In the genomic region with DNA sequence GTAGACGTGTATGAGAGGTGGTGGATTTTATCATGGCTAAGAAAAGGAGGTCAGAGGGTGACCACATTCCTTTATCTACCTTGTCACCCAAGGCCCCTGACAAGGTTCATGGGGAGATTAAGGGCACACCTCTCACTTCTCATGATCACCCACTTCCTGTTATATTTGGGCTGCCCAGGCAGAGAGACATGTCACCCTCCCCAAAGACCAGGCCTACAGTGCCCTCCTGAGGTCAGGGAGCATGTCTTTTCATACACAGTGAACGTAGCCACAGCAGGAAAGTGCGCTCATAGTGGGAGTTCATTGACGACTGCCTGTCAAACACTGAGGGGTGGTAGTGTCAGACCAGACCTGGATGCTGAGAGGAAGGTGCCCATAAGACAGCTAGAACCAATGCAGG, we compare ENCODE assay signal across 8 mouse cellular contexts.
DNase-seq lines count a peak whose midpoint lies in the region; ATAC-seq lines count a peak whose summit lies in the region.

No protein-coding gene starts in this region.

- H3K4me2 ChIP-seq in forebrain, embryonic 13.5 days, result no peak overlapping the region
- H3K4me2 ChIP-seq in midbrain, embryonic 15.5 days, result no peak overlapping the region
- H3K4me2 ChIP-seq in midbrain, embryonic 11.5 days, result no peak overlapping the region

- H3K36me3 ChIP-seq in forebrain, embryonic 13.5 days (ENCODE audit: poor library complexity, severe bottlenecking), result no peaks in the 10 kb centered on the region
- H3K36me3 ChIP-seq in forebrain, embryonic 10.5 days (replicated peaks), result no peaks in the 10 kb centered on the region
- no peaks in the 10 kb centered on the region; the same call in 1 of the 2 replicates for H3K36me3 ChIP-seq in midbrain, embryonic 15.5 days (replicated peaks)
- H3K36me3 ChIP-seq in midbrain, embryonic 11.5 days (ENCODE audit: control insufficient read depth, insufficient read depth, low read length), result no peaks in the 10 kb centered on the region

- H3K4me3 ChIP-seq in forebrain, embryonic 13.5 days, result no peak overlapping the region
- no peak overlapping the region for H3K4me3 ChIP-seq in forebrain, embryonic 10.5 days
- H3K4me3 ChIP-seq in midbrain, embryonic 15.5 days, result no peak overlapping the region
- no peak overlapping the region for H3K4me3 ChIP-seq in midbrain, embryonic 11.5 days (ENCODE audit: low read depth, low read length)

- no peaks in the 10 kb centered on the region for H3K9me3 ChIP-seq in forebrain, embryonic 13.5 days (replicated peaks)
- no peaks in the 10 kb centered on the region for H3K9me3 ChIP-seq in forebrain, embryonic 10.5 days
- H3K9me3 ChIP-seq in midbrain, embryonic 15.5 days, result no peaks in the 10 kb centered on the region
- H3K9me3 ChIP-seq in midbrain, embryonic 11.5 days (ENCODE audit: control insufficient read depth, low read length), result no peaks in the 10 kb centered on the region

- H3K27ac ChIP-seq in forebrain, embryonic 13.5 days, result peak overlapping the region; percentile 42
- no peak overlapping the region for H3K27ac ChIP-seq in forebrain, embryonic 10.5 days
- 0 out of 2 replicates have a peak overlapping the region, but pooled peaks have one; percentile 64 for H3K27ac ChIP-seq in midbrain, embryonic 15.5 days
- no peak overlapping the region for H3K27ac ChIP-seq in midbrain, embryonic 11.5 days (ENCODE audit: low read depth, low read length)

- no peak for DNase-seq in forebrain, embryonic 10.5 days (ENCODE audit: extremely low spot score, low spot score)
- DNase-seq in midbrain, embryonic 11.5 days (ENCODE audit: low spot score, missing footprints), result no peak
- peak; percentile 46 for DNase-seq in cerebellum, adult 11 months
- peak; percentile 40 to 52 for DNase-seq in lung, adult 18-20 months
- DNase-seq in urinary bladder, adult 18-20 months (ENCODE audit: low spot score in 2 of 2), result no peak
- DNase-seq in left cerebral cortex, adult 8-10 months (ENCODE audit: low spot score in 2 of 2), result no peak

- H3K27me3 ChIP-seq in forebrain, embryonic 13.5 days, result no peaks in the 10 kb centered on the region
- peaks cover 35% of the 10 kb centered on the region for H3K27me3 ChIP-seq in forebrain, embryonic 10.5 days (ENCODE audit: poor library complexity, severe bottlenecking)
- no peaks in the 10 kb centered on the region for H3K27me3 ChIP-seq in midbrain, embryonic 15.5 days (replicated peaks)
- H3K27me3 ChIP-seq in midbrain, embryonic 11.5 days (ENCODE audit: control insufficient read depth, insufficient read depth, low read length), result no peaks in the 10 kb centered on the region

- H3K9ac ChIP-seq in forebrain, embryonic 13.5 days, result no peak overlapping the region
- no peak overlapping the region for H3K9ac ChIP-seq in midbrain, embryonic 15.5 days
- H3K9ac ChIP-seq in midbrain, embryonic 11.5 days (ENCODE audit: low read length), result no peak overlapping the region

- WGBS in forebrain, embryonic 13.5 days, result 50% methylated on average over 4 of the region's 4 CpGs
- WGBS in forebrain, embryonic 10.5 days, result 57% methylated on average over 4 of the region's 4 CpGs
- WGBS in midbrain, embryonic 15.5 days, result 50% methylated on average over 4 of the region's 4 CpGs
- 55% methylated on average over 4 of the region's 4 CpGs for WGBS in midbrain, embryonic 11.5 days

- ATAC-seq in forebrain, embryonic 13.5 days, result no peak; the same call in 1 of the 2 replicates
- ATAC-seq in midbrain, embryonic 15.5 days (replicated peaks), result no peak; the same call in 1 of the 2 replicates
- ATAC-seq in midbrain, embryonic 11.5 days (ENCODE audit: low FRiP score), result no peak; the same call in 1 of the 2 replicates

- H3K4me1 ChIP-seq in forebrain, embryonic 13.5 days, result peaks cover 26% of the 10 kb centered on the region
- peaks cover 13% of the 10 kb centered on the region for H3K4me1 ChIP-seq in forebrain, embryonic 10.5 days
- H3K4me1 ChIP-seq in midbrain, embryonic 15.5 days, result peaks cover 25% of the 10 kb centered on the region
- no peaks in the 10 kb centered on the region for H3K4me1 ChIP-seq in midbrain, embryonic 11.5 days (ENCODE audit: control insufficient read depth, insufficient read depth, low read length)

Comparison
In these comparisons a context has a peak if more than half of its experiments do, and no peak if none do; other contexts are left out.
1. H3K27ac ChIP-seq: peak in forebrain, embryonic 13.5 days (single experiment) and midbrain, embryonic 15.5 days (single experiment); none in forebrain, embryonic 10.5 days (single experiment) and midbrain, embryonic 11.5 days (single experiment).
2. DNase-seq: peak in cerebellum, adult 11 months (single experiment) and lung, adult 18-20 months (2 of 2); none in forebrain, embryonic 10.5 days (single experiment), midbrain, embryonic 11.5 days (single experiment), urinary bladder, adult 18-20 months (0 of 2) and left cerebral cortex, adult 8-10 months (0 of 2).